Mouse (Mus musculus) MEL-GATA-1-ER (cell line): Measurements from ENCODE around the gene Tm9sf1.

Experiments used
- DNase-seq: peaks from one replicate; pipeline ENCODE4 v3.0.0-alpha.2; 2012; ENCODE audit warnings: low read depth; ENCODE audit errors: extremely low read depth

Tm9sf1 gene

DNA sequence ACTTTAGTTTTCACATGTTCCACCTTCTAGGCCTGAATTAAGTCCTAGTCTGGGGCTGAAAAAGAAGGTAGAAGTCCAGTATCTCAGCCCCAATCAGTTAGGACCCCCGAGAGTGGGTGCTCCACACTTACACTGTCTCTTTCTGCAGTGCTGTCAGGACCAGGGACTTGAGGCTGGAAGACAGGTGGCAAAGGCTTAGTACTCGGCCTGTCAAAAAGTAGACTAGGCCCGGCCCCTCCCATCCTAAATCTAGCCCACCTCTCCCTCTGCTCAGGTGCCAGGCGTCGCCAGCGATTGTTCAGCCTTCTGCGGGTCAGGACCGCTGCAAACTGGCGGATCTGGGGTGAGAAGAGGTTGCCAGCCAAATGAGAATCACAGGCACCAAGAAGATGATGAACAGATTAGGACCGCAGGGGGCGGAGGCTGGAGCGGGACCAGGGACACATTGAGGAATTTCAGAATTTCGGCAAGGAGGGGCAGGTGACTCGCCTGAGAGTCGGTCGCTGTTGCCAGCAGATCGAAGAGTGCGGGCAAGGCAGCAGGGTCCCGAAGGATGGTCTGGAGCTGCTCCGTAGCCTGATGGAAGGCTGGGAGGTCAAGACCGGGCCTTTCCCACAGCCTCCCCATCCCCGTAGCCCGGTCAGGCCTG, 8.6 kb downstream of the Tm9sf1 start:
- no peak for DNase-seq

DNA sequence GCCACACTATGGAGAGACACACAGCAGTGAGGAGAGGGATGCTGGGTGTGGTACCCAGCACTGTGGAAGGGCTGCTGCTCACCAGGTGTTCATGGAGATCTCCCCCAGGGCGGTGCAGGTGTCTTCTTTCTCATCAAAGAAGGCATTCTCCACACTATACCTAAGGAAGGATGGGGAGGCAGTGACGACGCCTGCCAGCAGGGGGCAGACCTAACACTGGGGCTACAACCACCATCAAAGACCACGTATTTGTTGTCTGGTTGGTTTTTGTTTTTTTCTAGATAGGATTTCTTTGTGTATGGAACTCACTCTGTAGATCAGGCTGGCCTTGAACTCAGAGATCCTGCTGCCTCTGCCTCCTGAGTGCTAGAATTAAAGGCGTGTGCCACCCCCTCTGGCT, 14.3 kb downstream of the Tm9sf1 start:
- no peak for DNase-seq

DNA sequence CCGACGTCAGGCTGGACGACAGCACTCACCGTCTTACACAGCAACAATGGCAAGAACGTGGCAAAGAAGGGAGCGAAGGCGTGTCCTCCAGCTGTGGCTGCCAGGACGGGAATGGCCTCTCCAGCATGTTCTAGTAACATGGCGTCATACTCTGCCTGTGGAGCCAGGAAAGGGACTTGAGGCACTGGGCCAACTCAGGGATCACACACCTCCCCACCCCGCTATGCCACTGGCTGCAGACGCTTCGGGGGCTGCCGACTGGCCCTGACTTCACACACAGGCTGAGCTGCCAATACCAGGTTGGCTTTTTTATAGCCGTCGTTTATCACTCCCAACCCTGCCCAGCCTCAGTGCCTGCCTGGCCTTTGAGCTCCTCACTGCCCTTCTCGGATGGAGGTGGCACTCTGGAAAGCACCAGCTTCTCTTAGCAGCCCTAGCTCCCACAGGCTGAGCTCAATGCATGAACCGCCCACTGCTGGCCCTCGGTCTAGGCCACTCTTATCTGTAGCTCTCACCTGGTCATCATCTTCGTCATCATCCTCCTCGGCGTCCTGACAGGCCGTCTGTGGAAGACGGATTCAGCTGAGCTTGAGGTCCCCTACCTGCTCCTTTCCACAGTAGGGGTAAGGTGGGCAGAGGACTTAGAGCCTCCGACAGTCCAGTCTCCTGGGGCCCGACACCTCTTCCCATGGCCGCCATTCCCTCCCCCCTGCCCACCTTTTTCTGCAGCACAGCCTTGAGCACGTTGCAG, 15.4 kb downstream of the Tm9sf1 start:
- DNase-seq = no peak

DNA sequence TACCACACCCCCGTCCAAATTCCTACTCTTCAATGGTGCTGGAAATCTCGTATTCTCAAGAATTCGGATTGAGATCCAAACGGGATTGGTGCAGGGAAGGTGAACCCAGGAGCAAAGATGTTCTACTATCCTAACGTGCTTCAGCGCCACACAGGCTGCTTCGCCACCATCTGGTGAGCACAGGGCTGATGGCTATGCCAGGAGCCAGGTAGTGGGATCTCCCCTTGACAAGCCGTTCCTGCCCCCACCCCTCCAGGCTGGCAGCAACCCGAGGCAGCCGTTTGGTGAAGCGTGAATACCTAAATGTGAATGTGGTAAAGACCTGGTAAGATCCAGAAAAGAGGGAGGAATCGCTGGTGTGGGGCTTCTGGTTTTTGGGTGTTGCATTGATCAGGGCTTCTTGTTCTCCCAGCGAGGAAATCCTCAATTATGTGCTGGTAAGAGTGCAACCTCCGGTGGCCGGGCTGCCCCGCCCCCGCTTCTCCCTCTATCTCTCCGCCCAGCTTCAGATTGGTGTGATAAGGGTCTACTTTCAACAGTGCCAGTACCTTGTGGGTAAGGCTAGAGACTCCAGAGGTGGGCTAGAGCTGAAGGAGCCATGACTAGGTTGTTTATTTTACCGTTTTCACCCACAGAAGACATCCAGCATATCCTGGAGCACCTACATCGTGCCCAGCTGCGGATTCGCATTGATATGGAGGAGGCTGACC, 25.0 kb downstream of the Tm9sf1 start:
- DNase-seq = peak; percentile 33

DNA sequence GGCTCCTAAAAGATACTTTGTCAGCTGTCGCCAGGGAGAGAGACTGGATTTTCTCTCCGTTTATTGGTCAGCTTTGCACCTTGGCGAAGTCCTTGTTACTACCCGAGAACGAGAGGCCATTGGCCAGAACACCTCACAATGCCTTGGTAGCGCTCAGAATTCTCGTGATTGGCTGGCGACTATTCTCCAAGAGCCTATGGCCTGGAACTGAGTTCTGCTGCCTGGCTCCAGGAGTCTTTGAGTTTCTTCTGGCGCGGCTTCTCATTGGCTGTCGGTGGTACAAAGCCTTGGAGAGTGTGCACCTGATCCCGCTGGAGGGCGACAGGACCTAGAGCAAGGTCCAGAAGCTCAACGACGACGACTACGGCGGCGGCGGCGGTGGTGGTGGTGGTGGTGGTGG, 25.8 kb downstream of the Tm9sf1 start, which contains the start of gene Rec8:
TSS of gene Rec8 (plus strand) at position 216 of the 400 bp plus-strand sequence.
- no peak for DNase-seq

DNA sequence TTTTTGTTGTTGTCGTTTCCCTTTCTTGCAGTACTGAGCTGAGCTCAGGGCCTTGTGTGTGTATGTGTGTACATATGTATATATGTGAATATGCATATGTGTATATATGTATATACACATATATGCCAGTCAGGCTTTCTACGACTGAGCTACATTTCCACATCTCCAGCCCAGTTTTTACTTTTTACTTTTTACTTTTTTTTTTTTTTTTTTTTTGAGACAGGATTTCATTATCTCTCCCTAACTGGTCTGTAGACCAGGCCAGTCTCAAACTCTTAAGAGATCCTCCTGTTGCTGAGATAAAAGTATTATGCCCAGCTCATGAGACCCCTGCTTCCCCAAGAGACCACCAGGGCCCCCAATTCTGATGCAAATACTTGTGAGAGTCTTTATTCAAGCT, 26.8 kb downstream of the Tm9sf1 start:
- DNase-seq = no peak

DNA sequence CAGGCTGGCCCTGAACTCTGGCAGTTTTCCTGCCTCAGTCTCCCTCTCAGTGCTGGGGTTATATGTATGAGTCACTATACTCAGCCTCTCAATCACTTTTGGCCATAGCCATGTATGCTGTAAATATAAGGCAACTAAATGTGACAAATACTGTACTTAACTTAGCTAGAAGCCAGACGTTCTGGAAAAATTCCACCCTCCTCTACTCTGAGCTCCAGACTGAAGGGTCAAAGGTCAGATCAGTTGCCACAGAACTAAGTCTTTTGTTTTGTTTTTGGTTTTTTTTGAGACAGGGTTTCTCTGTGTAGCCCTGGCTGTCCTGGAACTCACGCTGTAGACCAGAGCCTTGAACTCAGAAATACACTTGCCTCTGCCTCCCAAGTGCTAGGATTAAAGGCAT, 27.7 kb downstream of the Tm9sf1 start:
- no peak for DNase-seq

DNA sequence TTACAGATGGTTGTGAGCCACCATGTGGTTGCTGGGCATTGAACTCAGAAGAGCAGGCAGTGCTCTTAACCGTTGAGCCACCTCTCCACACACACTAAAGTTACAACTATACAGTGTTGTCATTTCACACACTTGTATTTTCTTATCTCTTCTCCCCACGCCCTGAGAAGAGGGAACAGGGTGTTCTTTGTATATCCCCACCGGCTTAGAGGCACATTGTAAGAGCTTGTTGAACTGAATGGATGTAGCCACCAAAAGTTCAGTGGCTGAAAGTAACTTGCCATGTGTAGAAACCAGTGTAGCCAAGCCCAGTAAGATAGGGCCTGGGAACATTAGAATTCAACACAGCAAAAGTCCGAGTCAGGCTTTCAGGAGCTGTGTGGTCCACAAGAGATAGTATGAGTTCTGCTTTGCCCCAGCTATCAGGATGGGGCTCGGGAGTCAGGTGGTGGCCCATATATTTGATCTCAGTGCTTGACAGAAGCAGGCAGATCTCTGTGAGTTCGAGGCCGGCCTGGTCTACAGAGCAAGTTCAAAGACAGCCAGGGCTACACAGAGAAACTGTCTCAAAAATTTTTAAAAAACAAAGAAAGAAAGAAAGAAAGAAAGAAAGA, 28.9 kb downstream of the Tm9sf1 start:
- DNase-seq = peak; percentile 89

DNA sequence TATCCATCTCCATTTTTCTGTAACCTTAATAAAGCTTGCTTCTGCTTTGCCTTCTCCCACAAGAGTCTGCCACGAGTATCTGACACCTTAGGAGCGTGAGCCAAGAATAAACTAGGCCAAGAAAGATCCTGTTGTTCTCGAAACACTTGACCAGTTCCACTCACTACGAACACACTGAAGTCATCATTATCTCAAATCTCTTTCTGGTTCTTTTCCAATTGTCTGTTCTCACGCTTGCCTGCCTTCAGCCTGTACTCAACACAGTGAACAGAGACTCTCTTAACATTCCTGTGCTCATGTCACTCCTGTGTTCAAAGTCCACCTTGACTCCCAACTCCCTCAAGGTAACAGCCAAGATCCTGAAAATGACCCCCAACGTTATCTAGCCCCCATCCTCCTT, 30.3 kb downstream of the Tm9sf1 start:
- DNase-seq = no peak

DNA sequence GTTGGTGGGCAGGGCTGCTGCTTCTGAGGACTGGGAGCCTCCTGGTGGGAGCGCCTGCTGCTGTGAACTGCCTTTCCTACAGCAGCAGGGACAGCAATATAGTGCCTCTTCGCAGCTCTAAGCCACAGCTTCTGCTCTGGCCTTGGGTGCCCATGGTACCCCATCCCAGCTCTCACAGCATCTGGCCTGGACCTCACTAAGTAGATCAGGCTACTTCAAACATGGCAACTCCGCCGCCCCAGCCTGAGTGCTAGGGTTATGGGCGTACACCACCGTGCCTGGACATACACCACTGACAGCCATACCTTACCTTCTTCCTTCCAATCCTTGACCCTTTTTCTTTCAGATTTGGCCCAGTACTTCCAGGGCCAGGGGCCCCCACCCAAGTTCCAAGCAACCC, 35.3 kb downstream of the Tm9sf1 start:
- no peak for DNase-seq

DNA sequence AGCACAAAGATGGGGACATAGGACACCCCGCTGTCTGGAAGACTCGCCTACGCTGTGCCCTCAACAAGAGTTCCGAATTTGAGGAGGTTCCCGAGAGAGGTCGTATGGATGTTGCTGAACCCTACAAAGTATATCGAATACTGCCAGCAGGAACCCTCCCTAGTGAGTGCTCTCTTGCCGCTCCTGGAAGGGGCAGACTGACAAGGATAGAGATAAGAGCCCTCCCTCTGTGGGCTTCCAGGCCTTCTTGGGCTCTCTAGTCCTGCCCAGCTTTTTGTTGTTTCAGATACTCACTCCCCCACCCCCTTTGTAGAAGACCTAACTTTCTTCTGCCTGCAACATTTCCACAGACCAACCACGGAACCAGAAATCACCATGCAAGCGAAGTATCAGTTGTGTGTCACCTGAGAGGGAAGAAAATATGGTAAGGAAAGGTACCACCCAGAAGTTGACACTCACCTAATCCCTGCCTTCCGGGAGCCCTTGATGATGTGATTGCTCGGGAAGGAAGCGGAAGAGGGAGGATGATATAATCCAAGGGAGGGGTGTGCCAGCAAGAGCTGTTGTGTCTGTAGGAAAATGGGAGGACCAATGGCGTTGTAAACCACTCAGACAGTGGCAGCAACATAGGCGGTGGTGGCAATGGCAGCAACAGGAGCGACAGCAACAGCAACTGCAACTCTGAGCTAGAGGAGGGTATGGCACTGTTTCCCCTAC, 37.7 kb downstream of the Tm9sf1 start:
- no peak for DNase-seq

DNA sequence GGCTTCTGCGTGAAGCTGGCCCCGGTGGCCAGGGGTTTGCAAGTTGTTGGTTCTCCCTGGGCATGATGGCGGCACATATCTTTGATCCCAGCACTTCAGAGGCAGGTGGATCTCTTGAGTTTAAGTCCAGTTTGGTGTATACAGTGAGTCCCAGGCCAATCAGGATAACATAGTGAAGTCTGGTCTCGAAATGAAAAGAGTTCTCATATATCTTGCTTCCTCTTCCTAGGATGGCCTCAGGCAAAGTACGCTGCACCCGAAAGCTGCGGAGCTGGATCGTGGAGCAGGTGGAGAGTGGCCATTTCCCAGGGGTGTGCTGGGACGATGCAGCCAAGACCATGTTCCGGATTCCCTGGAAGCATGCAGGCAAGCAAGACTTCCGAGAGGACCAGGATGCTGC, 38.8 kb downstream of the Tm9sf1 start:
- no peak for DNase-seq

DNA sequence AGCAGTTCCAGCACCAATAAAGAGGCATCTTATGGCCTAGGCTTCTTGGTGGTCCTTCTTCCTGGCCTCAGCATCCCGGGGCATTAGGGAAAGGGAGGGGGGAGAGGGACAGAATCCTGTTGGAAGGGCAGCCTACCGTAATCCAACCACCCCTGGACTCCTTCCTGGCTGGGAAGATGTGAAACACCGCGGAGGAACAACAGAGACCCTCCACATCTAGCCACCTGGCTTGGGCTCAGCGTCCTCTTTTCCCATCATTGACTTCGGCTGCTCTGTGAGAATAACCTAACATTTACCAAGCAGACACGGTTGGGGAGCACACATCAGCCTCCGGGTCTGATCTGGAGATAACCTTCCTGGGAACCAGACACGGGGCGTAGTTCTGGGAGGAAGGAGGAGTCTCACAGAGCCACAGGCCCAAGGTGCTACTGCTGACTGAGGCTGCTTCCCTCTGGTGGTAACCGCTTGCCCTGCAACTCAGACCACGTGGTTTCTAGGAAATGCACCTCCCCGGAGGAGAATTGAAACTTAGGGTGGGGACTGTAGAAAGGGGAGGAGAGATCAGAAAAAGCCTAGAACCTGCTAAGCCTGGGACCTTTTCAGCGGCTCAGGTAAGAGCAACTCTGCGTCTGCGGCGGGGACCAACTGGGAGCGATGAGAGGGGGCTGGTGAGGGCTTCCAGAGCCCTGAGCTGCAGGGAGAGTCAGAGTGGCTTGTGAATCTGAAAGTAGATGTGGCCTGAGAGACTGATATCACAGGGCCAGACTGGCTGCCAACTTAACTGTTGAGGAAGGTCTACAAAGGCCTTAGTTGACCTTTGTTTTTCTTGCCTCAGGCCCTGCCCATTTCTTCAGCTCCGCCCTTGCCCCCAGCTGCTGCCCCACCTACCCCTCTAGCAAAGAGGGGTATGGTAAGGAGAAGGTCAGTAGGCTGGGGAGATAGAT, 39.7 kb downstream of the Tm9sf1 start:
- peak; percentile 89 for DNase-seq

DNA sequence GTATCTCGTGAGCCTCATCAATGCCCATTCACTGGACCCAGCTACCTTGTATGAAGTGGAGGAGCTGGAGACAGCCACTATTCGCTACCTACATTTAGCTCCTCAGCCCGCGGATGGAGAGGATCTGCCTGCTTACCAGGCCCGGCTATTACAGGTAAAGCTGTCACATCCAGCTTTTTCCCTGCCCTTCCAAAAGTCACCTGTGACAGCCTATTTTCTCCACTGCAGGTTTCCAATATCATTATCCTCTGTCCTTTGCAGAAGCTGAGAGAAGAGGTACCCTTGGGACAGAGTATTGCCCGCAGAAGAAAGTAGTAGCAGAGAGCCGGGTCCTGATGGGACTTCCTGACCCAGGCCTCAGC, 40.4 kb downstream of the Tm9sf1 start, which contains the start of gene Irf9:
TSS of gene Irf9 (plus strand) at position 301 of the 362 bp plus-strand sequence.
- no peak for DNase-seq

DNA sequence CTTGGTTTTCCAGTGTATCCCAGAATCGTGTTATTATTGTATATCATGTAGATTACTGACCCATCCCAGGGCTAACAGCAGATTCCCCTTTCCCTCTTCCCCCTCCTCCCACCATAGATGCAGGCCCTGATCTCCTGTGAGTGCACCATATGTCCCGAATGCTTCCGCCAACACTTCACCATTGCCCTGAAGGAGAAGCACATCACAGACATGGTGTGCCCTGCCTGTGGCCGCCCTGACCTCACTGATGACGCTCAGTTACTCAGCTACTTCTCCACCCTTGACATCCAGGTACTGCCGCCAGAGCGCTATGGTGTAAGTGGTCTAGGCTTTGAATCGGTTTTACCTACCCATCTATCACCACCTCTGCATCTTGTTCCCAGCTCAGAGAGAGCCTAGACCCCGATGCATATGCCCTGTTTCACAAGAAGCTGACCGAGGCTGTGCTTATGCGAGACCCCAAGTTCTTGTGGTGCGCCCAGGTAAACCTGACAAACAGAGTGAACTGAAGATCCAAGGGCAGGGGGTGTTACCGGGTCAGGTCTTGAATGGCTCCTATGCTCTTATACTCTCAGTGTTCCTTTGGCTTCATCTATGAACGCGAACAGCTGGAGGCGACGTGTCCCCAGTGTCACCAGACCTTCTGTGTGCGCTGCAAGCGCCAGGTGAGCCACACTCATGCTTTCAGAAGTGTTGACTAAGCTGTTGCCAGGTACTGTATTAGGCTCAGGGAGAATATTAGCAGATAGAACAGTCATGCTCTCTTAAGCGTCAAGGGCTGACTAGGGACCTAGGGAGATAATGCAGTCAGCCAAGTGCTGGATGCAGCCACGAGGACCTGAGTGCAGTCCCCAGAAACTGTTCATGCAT, 44.9 kb downstream of the Tm9sf1 start:
- DNase-seq = no peak

DNA sequence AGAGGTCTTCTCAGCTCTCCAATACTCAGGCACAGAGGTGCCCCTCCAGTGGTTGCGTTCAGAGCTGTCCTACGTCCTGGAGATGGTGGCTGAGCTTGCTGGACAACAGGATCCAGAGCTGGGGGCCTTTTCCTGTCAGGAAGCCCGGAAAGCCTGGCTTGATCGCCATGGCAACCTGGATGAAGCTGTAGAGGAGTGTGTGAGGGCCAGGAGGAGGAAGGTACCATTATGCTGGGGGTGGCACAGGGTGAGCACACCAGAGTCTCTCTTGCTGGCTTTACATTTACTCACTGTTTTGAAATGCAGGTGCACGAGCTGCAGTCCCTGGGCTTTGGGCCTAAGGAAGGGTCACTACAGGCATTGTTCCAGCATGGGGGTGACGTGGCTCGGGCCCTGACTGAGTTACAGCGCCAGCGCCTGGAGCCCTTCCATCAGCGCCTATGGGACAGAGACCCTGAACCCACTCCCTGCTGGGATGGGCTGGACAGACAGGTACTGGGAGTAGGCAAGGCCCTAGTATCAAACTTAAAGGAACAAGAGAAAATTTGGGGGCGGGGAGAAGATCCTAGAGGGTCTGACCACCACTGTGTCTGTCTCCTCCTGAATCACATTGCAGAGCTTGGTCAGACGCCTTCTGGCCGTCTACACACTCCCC, 47.4 kb downstream of the Tm9sf1 start:
- DNase-seq = no peak

DNA sequence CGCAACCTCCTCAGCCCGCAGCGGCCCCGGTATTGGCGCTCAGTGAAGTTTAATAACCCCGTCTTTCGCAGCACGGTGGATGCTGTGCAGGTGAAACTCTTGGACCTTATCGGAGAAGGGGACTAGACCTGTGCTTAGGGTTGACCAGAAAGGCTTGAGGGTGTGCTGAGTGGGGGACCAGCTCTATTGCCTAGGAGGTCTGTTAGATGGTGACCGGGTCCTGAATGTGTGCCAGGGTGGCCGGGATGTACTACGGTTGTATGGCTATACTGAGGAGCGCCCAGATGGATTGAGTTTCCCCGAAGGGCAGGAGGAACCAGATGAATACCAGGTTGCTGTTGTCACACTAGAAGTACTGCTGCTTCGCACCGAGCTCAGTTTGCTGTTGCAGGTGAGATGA, 51.4 kb downstream of the Tm9sf1 start:
- peak; percentile 15 for DNase-seq

DNA sequence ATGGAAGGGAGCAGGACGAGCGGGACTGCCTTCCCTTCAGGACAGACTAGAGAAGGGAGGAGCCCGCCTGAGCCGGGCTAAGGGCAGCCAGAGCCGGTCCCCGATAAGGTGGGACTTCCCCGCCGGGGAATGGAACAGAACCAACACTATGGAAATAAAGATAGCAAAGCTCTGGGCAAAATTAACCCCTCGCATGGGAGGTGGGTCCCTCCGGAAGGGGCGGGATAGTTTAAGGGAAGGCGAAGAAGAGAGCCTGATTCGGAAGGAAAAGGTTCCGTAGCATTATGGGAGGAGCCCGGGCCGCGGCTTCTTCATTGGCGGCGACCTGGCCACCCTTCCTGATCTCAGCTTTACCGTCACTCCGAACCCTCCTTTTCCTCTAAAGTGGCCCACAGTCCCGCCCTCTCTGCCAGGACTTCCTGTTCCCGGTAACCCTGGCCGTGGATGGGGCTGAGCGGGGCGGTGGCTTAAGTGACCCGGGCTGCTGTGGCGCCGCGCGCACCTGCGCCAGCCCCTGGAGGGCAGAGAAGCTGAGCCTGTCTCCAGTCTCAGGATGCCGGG, 52.2 kb downstream of the Tm9sf1 start, which contains the start of gene Rnf31:
TSS of gene Rnf31 (plus strand) at position 378 of the 561 bp plus-strand sequence.
- DNase-seq = peak; percentile 94
